Mouse (Mus musculus): ENCODE measurements around the gene E2f2.
A peak's percentile ranks its signal among the peaks of the same experiment; 100 is the strongest.

The E2f2 gene

GRCm38 (mm10) chr4:136172011-136172541, at the start of gene E2f2:
Gene E2f2 (plus strand): TSS chr4:136172394.
- peak; percentile 85 to 86 for DNase-seq

- DNase-seq = no peak
Observed at GRCm38 (mm10) chr4:136123111-136123791, 48.9 kb upstream of the E2f2 start.

GRCm38 (mm10) chr4:136123792-136124161, 48.4 kb upstream of the E2f2 start:
- DNase-seq = no peak

- DNase-seq = no peak
Observed at GRCm38 (mm10) chr4:136124581-136124980, 47.6 kb upstream of the E2f2 start.

- no peak for DNase-seq
Observed at GRCm38 (mm10) chr4:136125458-136125857, 46.7 kb upstream of the E2f2 start.

GRCm38 (mm10) chr4:136126019-136126418, 46.2 kb upstream of the E2f2 start:
- DNase-seq = peak; percentile 23 to 62

GRCm38 (mm10) chr4:136127670-136128069, 44.5 kb upstream of the E2f2 start:
- peak in 1 of 2 experiments; percentile 38 for DNase-seq

- no peak for DNase-seq
Observed at GRCm38 (mm10) chr4:136129842-136130241, 42.4 kb upstream of the E2f2 start.

GRCm38 (mm10) chr4:136133801-136134200, 38.4 kb upstream of the E2f2 start:
- no peak for DNase-seq

GRCm38 (mm10) chr4:136134418-136134977, 37.7 kb upstream of the E2f2 start:
- DNase-seq = peak in 1 of 2 experiments; percentile 45

- peak; percentile 56 to 72 for DNase-seq
Observed at GRCm38 (mm10) chr4:136134978-136135873, 37.0 kb upstream of the E2f2 start.

GRCm38 (mm10) chr4:136135874-136136728, 36.1 kb upstream of the E2f2 start:
- peak; percentile 57 to 80 for DNase-seq

- peak; percentile 46 to 73 for DNase-seq
Observed at GRCm38 (mm10) chr4:136139326-136140110, 32.7 kb upstream of the E2f2 start.

- peak; percentile 96 to 99 for DNase-seq
Observed at GRCm38 (mm10) chr4:136140327-136141250, 31.6 kb upstream of the E2f2 start.

- DNase-seq = peak; percentile 20 to 41
Observed at GRCm38 (mm10) chr4:136142267-136143192, 29.7 kb upstream of the E2f2 start.

GRCm38 (mm10) chr4:136143193-136143976, 28.8 kb upstream of the E2f2 start, which contains the start of gene Id3:
Gene Id3 (plus strand): TSS chr4:136143497.
- peak; percentile 95 to 98 for DNase-seq

- DNase-seq = peak; percentile 83 to 93
Observed at GRCm38 (mm10) chr4:136144126-136144926, 27.9 kb upstream of the E2f2 start.

All from kidney, postnatal 25 days (tissue).